Mouse (Mus musculus): ENCODE measurements at regions not wholly inside any gene's neighbourhood (a gene's known extent, or its start where the extent isn't known, plus 50 kb on each side); places are given as distances from the start of the nearest gene placed in this dataset.
"Not testable (repeated sequence)": the region's sequence is repeated elsewhere in the genome, so short reads cannot be mapped to it uniquely, and the experiment has no call there.

- DNase-seq = no peak
Measured at GRCm38 (mm10) chr1:194565574-194565973, 52.4 kb upstream of the Plxna2 start.

GRCm38 (mm10) chr1:194563946-194564345, 54.1 kb upstream of the Plxna2 start:
- DNase-seq = no peak

- no peak for DNase-seq
Measured at GRCm38 (mm10) chr1:194561098-194561497, 56.9 kb upstream of the Plxna2 start.

- DNase-seq = no peak
Measured at GRCm38 (mm10) chr1:194548661-194549060, 69.4 kb upstream of the Plxna2 start.

- DNase-seq = no peak
Measured at GRCm38 (mm10) chr1:194548243-194548642, 69.8 kb upstream of the Plxna2 start.

GRCm38 (mm10) chr1:194540923-194541322, 77.1 kb upstream of the Plxna2 start:
- DNase-seq = no peak

GRCm38 (mm10) chr1:194527342-194528165, 90.5 kb upstream of the Plxna2 start:
- DNase-seq = no peak

- DNase-seq = no peak
Measured at GRCm38 (mm10) chr1:194524976-194525375, 93.0 kb upstream of the Plxna2 start.

GRCm38 (mm10) chr1:194521216-194521615, 96.8 kb upstream of the Plxna2 start:
- no peak for DNase-seq

GRCm38 (mm10) chr1:194519509-194520220, 98.4 kb upstream of the Plxna2 start:
- no peak for DNase-seq

GRCm38 (mm10) chr1:194516136-194516535, 101.9 kb upstream of the Plxna2 start:
- DNase-seq = no peak

GRCm38 (mm10) chr1:194508314-194508713, 109.7 kb upstream of the Plxna2 start:
- DNase-seq = no peak

- DNase-seq = no peak
Measured at GRCm38 (mm10) chr1:194505826-194506225, 112.2 kb upstream of the Plxna2 start.

GRCm38 (mm10) chr1:194504207-194504606, 113.8 kb upstream of the Plxna2 start:
- no peak for DNase-seq

- no peak for DNase-seq
Measured at GRCm38 (mm10) chr1:194503517-194503916, 114.5 kb upstream of the Plxna2 start.

- no peak for DNase-seq
Measured at GRCm38 (mm10) chr1:194496424-194496823, 121.6 kb upstream of the Plxna2 start.

GRCm38 (mm10) chr1:194491111-194491510, 126.9 kb upstream of the Plxna2 start:
- no peak for DNase-seq

GRCm38 (mm10) chr1:194488126-194488525, 129.9 kb upstream of the Plxna2 start:
- DNase-seq = no peak

GRCm38 (mm10) chr1:194482717-194483059, 135.3 kb upstream of the Plxna2 start:
- DNase-seq = no peak

- no peak for DNase-seq
Measured at GRCm38 (mm10) chr1:194482001-194482716, 135.9 kb upstream of the Plxna2 start.

- DNase-seq = not testable (repeated sequence)
Measured at GRCm38 (mm10) chr1:194471281-194471680, 146.7 kb upstream of the Plxna2 start.

- no peak for DNase-seq
Measured at GRCm38 (mm10) chr1:194452480-194452879, 165.5 kb upstream of the Plxna2 start.

- no peak for DNase-seq
Measured at GRCm38 (mm10) chr1:194443681-194444080, 174.3 kb upstream of the Plxna2 start.

GRCm38 (mm10) chr1:194437301-194437700, 180.7 kb upstream of the Plxna2 start:
- DNase-seq = peak; percentile 23
